ENCODE assay signal across 8 mouse cellular contexts in genomic region chr9:55048211-55048880, GRCm38 (mm10). TPM values are rescaled to one million over a fixed set of nuclear protein-coding genes. Genes with fewer than 3 reads are reported as not detected.
DNase-seq lines count a peak whose midpoint lies in the region; ATAC-seq and TF ChIP-seq lines count a peak whose summit lies in the region.

Gene Chrnb4, minus strand, starts transcription at chr9:55048779.

- TF ChIP-seq RAD21 in CH12.LX (IDR thresholded peaks at IDR 0.05; ENCODE audit: low read depth, low read length), result no peak

- peak within 1 kb of the TSS; percentile 98 for H3K4me2 ChIP-seq in CH12.LX (ENCODE audit: insufficient read depth, low read depth, poor library complexity, severe bottlenecking)
- peak within 1 kb of the TSS; percentile 86 for H3K4me2 ChIP-seq in limb, embryonic 12.5 days
- peak within 1 kb of the TSS; percentile 80 for H3K4me2 ChIP-seq in stomach, embryonic 14.5 days (replicated peaks; ENCODE audit: low read depth, low read length)

- ATAC-seq in limb, embryonic 12.5 days (ENCODE audit: insufficient number of reproducible peaks, insufficient read depth, low FRiP score, low TSS enrichment, low read depth), result peak; percentile 79
- peak; percentile 54; the same call in 1 of the 2 replicates for ATAC-seq in stomach, embryonic 14.5 days (ENCODE audit: insufficient number of reproducible peaks, insufficient read depth, low FRiP score, low read depth)

- no peak for TF ChIP-seq CTCF in CH12.LX (conservative IDR thresholded peaks at IDR 0.05 in 1 of 2, IDR thresholded peaks at IDR 0.05 in 1 of 2; ENCODE audit: low read depth in 2 of 2, low read length in 2 of 2)
- no peak for TF ChIP-seq CTCF in embryonic fibroblast, embryonic 13.5 days (IDR thresholded peaks at IDR 0.05; ENCODE audit: borderline replicate concordance, insufficient read depth, low read length)

- no peak within 1 kb of the TSS for H3K27ac ChIP-seq in CH12.LX (ENCODE audit: insufficient read depth, low read depth)
- H3K27ac ChIP-seq in embryonic fibroblast, embryonic 13.5 days (ENCODE audit: insufficient read depth, low read length), result no peak within 1 kb of the TSS
- H3K27ac ChIP-seq in limb, embryonic 12.5 days, result no peak within 1 kb of the TSS
- H3K27ac ChIP-seq in stomach, embryonic 14.5 days (ENCODE audit: low read length), result no peak within 1 kb of the TSS

- H3K9me3 ChIP-seq in CH12.LX (replicated peaks; ENCODE audit: low read length), result no peaks in the 10 kb centered on the region
- no peaks in the 10 kb centered on the region; the same call in 1 of the 2 replicates for H3K9me3 ChIP-seq in limb, embryonic 12.5 days
- H3K9me3 ChIP-seq in stomach, embryonic 14.5 days (ENCODE audit: control insufficient read depth, low read depth, low read length), result no peaks in the 10 kb centered on the region

- H3K36me3 ChIP-seq in CH12.LX (replicated peaks in 1 of 2; ENCODE audit: control insufficient read depth in 1 of 2, insufficient read depth in 1 of 2, low read length in 1 of 2), result no peaks in the 10 kb centered on the region
- H3K36me3 ChIP-seq in limb, embryonic 12.5 days, result no peaks in the 10 kb centered on the region
- H3K36me3 ChIP-seq in stomach, embryonic 14.5 days (ENCODE audit: control insufficient read depth, insufficient read depth, low read length), result no peaks in the 10 kb centered on the region

- under 1% methylated on average over 23 of the region's 23 CpGs for WGBS in limb, embryonic 12.5 days
- under 1% methylated on average over 23 of the region's 23 CpGs for WGBS in stomach, embryonic 14.5 days

- peak within 1 kb of the TSS; percentile 0 to 77 (median 51) for H3K4me3 ChIP-seq in CH12.LX (replicated peaks in 1 of 3; ENCODE audit: low read depth in 2 of 3, low read length in 2 of 3, poor library complexity in 1 of 3)
- peak within 1 kb of the TSS; percentile 3; the same call in 1 of the 2 replicates for H3K4me3 ChIP-seq in embryonic fibroblast, embryonic 13.5 days (ENCODE audit: insufficient read depth, low read length)
- H3K4me3 ChIP-seq in limb, embryonic 12.5 days (replicated peaks), result peak within 1 kb of the TSS; percentile 57
- peak within 1 kb of the TSS; percentile 45 for H3K4me3 ChIP-seq in stomach, embryonic 14.5 days (ENCODE audit: low read depth, low read length)

- dilution Hi-C loops in CH12.LX (cut with MboI; ENCODE audit: extremely low pct_ligation_motif_present, extremely low pct_unique_long_range_greater_than_20kb, low sequenced_read_pairs), result no loop called here

- peaks cover 0 to 14% of the 10 kb centered on the region in 2 experiments; a peak in 2 of 4 replicates for H3K4me1 ChIP-seq in CH12.LX (ENCODE audit: control insufficient read depth in 1 of 2, insufficient read depth in 2 of 2)
- H3K4me1 ChIP-seq in embryonic fibroblast, embryonic 13.5 days (ENCODE audit: control insufficient read depth, insufficient read depth, low read length), result no peaks in the 10 kb centered on the region
- peaks cover 11% of the 10 kb centered on the region for H3K4me1 ChIP-seq in limb, embryonic 12.5 days (replicated peaks)
- H3K4me1 ChIP-seq in stomach, embryonic 14.5 days (ENCODE audit: control insufficient read depth, insufficient read depth, low read length), result no peaks in the 10 kb centered on the region

- peak within 1 kb of the TSS; percentile 27 for H3K9ac ChIP-seq in CH12.LX (ENCODE audit: insufficient read depth, low read depth)
- peak within 1 kb of the TSS; percentile 59 for H3K9ac ChIP-seq in limb, embryonic 12.5 days (replicated peaks)
- peak within 1 kb of the TSS; percentile 26; the same call in 1 of the 2 replicates for H3K9ac ChIP-seq in stomach, embryonic 14.5 days (replicated peaks; ENCODE audit: low read depth, low read length)

- in situ Hi-C loops in CH12.LX (cut with MboI; ENCODE audit: low pct_ligation_motif_present, low pct_unique_long_range_greater_than_20kb, low sequenced_read_pairs), result loop anchor here (5.0 to 25.0 kb wide), 2 partner anchors 49 to 239 kb away; no protein-coding TSS in a partner anchor

- H3K27me3 ChIP-seq in CH12.LX (replicated peaks), result no peaks in the 10 kb centered on the region
- H3K27me3 ChIP-seq in limb, embryonic 12.5 days, result peaks cover 22% of the 10 kb centered on the region; the same call in 1 of the 2 replicates
- H3K27me3 ChIP-seq in stomach, embryonic 14.5 days (ENCODE audit: control insufficient read depth, insufficient read depth, low read length), result 0 out of 2 replicates have a peak, but pooled peaks cover 3% of the 10 kb centered on the region

- no peaks in the 10 kb centered on the region for H3K79me2 ChIP-seq in CH12.LX (replicated peaks; ENCODE audit: control insufficient read depth, extremely low read depth, insufficient read depth, poor library complexity, severe bottlenecking)

- TF ChIP-seq POLR2A in CH12.LX (IDR thresholded peaks at IDR 0.05; ENCODE audit: low read depth, low read length), result no peak
- no peak for TF ChIP-seq POLR2A in embryonic fibroblast, embryonic 13.5 days (IDR thresholded peaks at IDR 0.05; ENCODE audit: low read depth, low read length)

- no peak for TF ChIP-seq EP300 in CH12.LX (IDR thresholded peaks at IDR 0.05; ENCODE audit: low read length)

- peak; percentile 26 to 38 for DNase-seq in cerebellum, postnatal 10 days
- DNase-seq in cerebellum, postnatal 4 days (ENCODE audit: low spot score in 2 of 2), result no peak
- DNase-seq in CH12.LX (ENCODE audit: extremely low read depth), result no peak
- no peak for DNase-seq in T-cell, adult 2 months (ENCODE audit: low spot score)
- DNase-seq in layer of hippocampus, adult 18-20 months (ENCODE audit: low spot score in 2 of 2), result no peak

TF ChIP-seq in CH12.LX, 34 proteins besides CTCF, POLR2A, EP300 and RAD21:
- TF ChIP-seq ELF1 (IDR thresholded peaks at IDR 0.05; ENCODE audit: low read depth, low read length) (no peak), JUN (IDR thresholded peaks at IDR 0.05; ENCODE audit: insufficient read depth, low read depth, low read length) (no peak), USF1 (IDR thresholded peaks at IDR 0.05; ENCODE audit: low read depth, low read length) (no peak), MEF2A (IDR thresholded peaks at IDR 0.05; ENCODE audit: borderline replicate concordance, low read depth, low read length) (no peak), CHD2 (IDR thresholded peaks at IDR 0.05; ENCODE audit: low read length) (no peak), SIN3A (IDR thresholded peaks at IDR 0.05; ENCODE audit: low read length) (peak; percentile 75; the same call in 1 of the 2 replicates)

RNA-seq across cellular contexts. Expression of gene Chrnb4, which starts in this region (rescaled TPM):
- total RNA-seq in CH12.LX (2012; rRNA removed) (0.13 and 0.17 TPM in 2 replicates), CH12.LX (2014; rRNA removed) (not detected in 2 replicates)
- polyA plus RNA-seq in CH12.LX (2012; ENCODE audit: insufficient read length, low read depth), result 0.08 and 0.23 TPM in 2 replicates
- not detected in 2 replicates for polyA plus RNA-seq in embryonic fibroblast, embryonic 13.5 days (2011; ENCODE audit: insufficient read length, low read depth, missing spikeins)
- polyA plus RNA-seq in limb, embryonic 12.5 days (2016; fragmentation: Nextera tagmentation; extraction: Ambion mirVana), result 0.13 TPM in 1 of 2 replicates, not detected in the other
- polyA plus RNA-seq in stomach, embryonic 14.5 days (2014; fragmentation: Nextera tagmentation; extraction: Ambion mirVana), result 6.0 and 7.6 TPM in 2 replicates
- total RNA-seq in layer of hippocampus, adult 18-20 months (2021), result under 1 TPM; 0.08 to 0.22 TPM

Comparison
In these comparisons a context has a peak if more than half of its experiments do, and no peak if none do; other contexts are left out.
1. DNase-seq: peak in cerebellum, postnatal 10 days (2 of 2); none in cerebellum, postnatal 4 days (0 of 2), CH12.LX (single experiment), T-cell, adult 2 months (single experiment) and layer of hippocampus, adult 18-20 months (0 of 2).
2. Peak in ATAC-seq, H3K4me3 ChIP-seq, H3K9ac ChIP-seq and H3K4me2 ChIP-seq in limb, embryonic 12.5 days; RNA of the gene not detected or under 1 TPM.
3. H3K4me3 ChIP-seq: peak in every context shown above with its lines; median percentile 57 in limb, embryonic 12.5 days; 51 in CH12.LX; 45 in stomach, embryonic 14.5 days; 3 in embryonic fibroblast, embryonic 13.5 days.
4. Peak in every context shown above with its lines, with median percentiles within 50 percentile points of each other: H3K4me2 ChIP-seq and H3K9ac ChIP-seq.